Mouse (Mus musculus) neural tube, embryonic 12.5 days (tissue): ENCODE data around the gene Mboat1. TPM values are rescaled to one million over a fixed set of nuclear protein-coding genes. Genes with fewer than 3 reads are reported as not detected.

ENCODE experiments used
- ATAC-seq: fragments of 200-750 bp; cut with Nextera tagmentation; 2 replicates; pipeline ENCODE4 v1.8.0; 2017; ENCODE audit warnings: low read depth, mild to moderate bottlenecking, moderate TSS enrichment, moderate library complexity; ENCODE audit not compliant: low FRiP score
- H3K27ac ChIP-seq: fragments of 300-500 bp; sonication (generic); 2 replicates; pipeline ENCODE4 v1.5.1; 2016
- H3K27me3 ChIP-seq: fragments of 300-500 bp; sonication (generic); replicated peaks from 2 replicates; pipeline ENCODE4 v1.6.1; 2016; ENCODE audit warnings: mild to moderate bottlenecking
- H3K36me3 ChIP-seq: fragments of 300-500 bp; sonication (generic); 2 replicates; pipeline ENCODE4 v1.6.1; 2016; ENCODE audit warnings: mild to moderate bottlenecking
- H3K4me1 ChIP-seq: fragments of 300-500 bp; sonication (generic); 2 replicates; pipeline ENCODE4 v1.6.1; 2016
- H3K4me2 ChIP-seq: fragments of 300-500 bp; sonication (generic); replicated peaks from 2 replicates; pipeline ENCODE4 v1.6.1; 2016; ENCODE audit warnings: mild to moderate bottlenecking
- H3K4me3 ChIP-seq: fragments of 300-500 bp; sonication (generic); 2 replicates; pipeline ENCODE4 v1.5.1; 2016
- H3K9ac ChIP-seq: fragments of 300-500 bp; sonication (generic); 2 replicates; pipeline ENCODE4 v1.6.1; 2016; ENCODE audit warnings: mild to moderate bottlenecking
- H3K9me3 ChIP-seq: fragments of 300-500 bp; sonication (generic); 2 replicates; pipeline ENCODE4 v1.6.1; 2016; ENCODE audit warnings: mild to moderate bottlenecking
- WGBS: fragments of 180-500 bp; shearing (Covaris S2); methylation state at CpG from one replicate; pipeline ENCODE4 v1.1.7; 2016; 5-methylcytosine and 5-hydroxymethylcytosine counted together
- polyA plus RNA-seq: library from polyadenylated mRNA; unstranded; fragments of >200 nt; fragmentation: Nextera tagmentation; extraction: Ambion mirVana; gene quantifications from 2 replicates; pipeline ENCODE4 v1.2.1, GENCODE M21; 2016

The Mboat1 gene
- polyA plus RNA-seq, 1 experiment from 2014 or later = 3.4 TPM

GRCm38 (mm10) chr13:30192031-30192716 is 55.9 kb downstream of the Mboat1 start:
- no peak overlapping the region for H3K9ac ChIP-seq
- H3K27ac ChIP-seq = no peak overlapping the region
- H3K4me3 ChIP-seq = no peak overlapping the region
- H3K4me1 ChIP-seq = no peaks in the 10 kb centered on the region
- no peak overlapping the region for H3K4me2 ChIP-seq
- WGBS = 76% methylated on average over 3 of the region's 3 CpGs
- no peaks in the 10 kb centered on the region for H3K27me3 ChIP-seq
- H3K36me3 ChIP-seq = no peaks in the 10 kb centered on the region
- H3K9me3 ChIP-seq = no peaks in the 10 kb centered on the region
- ATAC-seq = no peak

- Histone ChIP-seq H3K4me2 (no peak overlapping the region), H3K4me1 (no peaks in the 10 kb centered on the region), H3K36me3 (no peaks in the 10 kb centered on the region), H3K9ac (no peak overlapping the region), H3K9me3 (no peaks in the 10 kb centered on the region), H3K27me3 (no peaks in the 10 kb centered on the region), H3K4me3 (no peak overlapping the region), H3K27ac (no peak overlapping the region)
- WGBS = 67% methylated on average over 4 of the region's 4 CpGs
- ATAC-seq = no peak
These were observed 57.1 kb downstream of the Mboat1 start for GRCm38 (mm10) chr13:30193363-30193762.

GRCm38 (mm10) chr13:30194834-30195233 is 58.5 kb downstream of the Mboat1 start:
- ATAC-seq = no peak
- no peak overlapping the region for H3K4me2 ChIP-seq
- WGBS = 90% methylated on average over 3 of the region's 3 CpGs
- no peaks in the 10 kb centered on the region for H3K9me3 ChIP-seq
- H3K4me1 ChIP-seq = no peaks in the 10 kb centered on the region
- no peak overlapping the region for H3K9ac ChIP-seq
- no peaks in the 10 kb centered on the region for H3K36me3 ChIP-seq
- H3K27me3 ChIP-seq = no peaks in the 10 kb centered on the region
- no peak overlapping the region for H3K27ac ChIP-seq
- no peak overlapping the region for H3K4me3 ChIP-seq

- Histone ChIP-seq H3K4me1 (no peaks in the 10 kb centered on the region), H3K4me3 (no peak overlapping the region), H3K27me3 (no peaks in the 10 kb centered on the region), H3K9me3 (no peaks in the 10 kb centered on the region), H3K4me2 (no peak overlapping the region), H3K36me3 (no peaks in the 10 kb centered on the region), H3K27ac (no peak overlapping the region), H3K9ac (no peak overlapping the region)
- WGBS = 81% methylated on average over 8 of the region's 8 CpGs
- no peak for ATAC-seq
These were observed 60.4 kb downstream of the Mboat1 start for GRCm38 (mm10) chr13:30196661-30197060.

GRCm38 (mm10) chr13:30198101-30198570 is 61.8 kb downstream of the Mboat1 start:
- Histone ChIP-seq H3K4me3 (no peak overlapping the region), H3K4me2 (no peak overlapping the region), H3K9ac (no peak overlapping the region), H3K4me1 (no peaks in the 10 kb centered on the region), H3K27ac (no peak overlapping the region), H3K9me3 (no peaks in the 10 kb centered on the region), H3K27me3 (no peaks in the 10 kb centered on the region), H3K36me3 (no peaks in the 10 kb centered on the region)
- ATAC-seq = no peak
- WGBS = 93% methylated on average over 9 of the region's 9 CpGs

- ATAC-seq = no peak
- Histone ChIP-seq H3K9me3 (no peaks in the 10 kb centered on the region), H3K9ac (no peak overlapping the region), H3K4me2 (no peak overlapping the region), H3K4me3 (no peak overlapping the region), H3K27me3 (no peaks in the 10 kb centered on the region), H3K4me1 (no peaks in the 10 kb centered on the region), H3K36me3 (no peaks in the 10 kb centered on the region), H3K27ac (no peak overlapping the region)
- 80% methylated on average over 4 of the region's 4 CpGs for WGBS
These were observed 63.5 kb downstream of the Mboat1 start for GRCm38 (mm10) chr13:30199821-30200220.

GRCm38 (mm10) chr13:30200737-30201136 is 64.4 kb downstream of the Mboat1 start:
- WGBS = 93% methylated on average over 2 of the region's 2 CpGs
- no peak overlapping the region for H3K27ac ChIP-seq

GRCm38 (mm10) chr13:30203018-30203417 is 66.7 kb downstream of the Mboat1 start:
- no peak overlapping the region for H3K4me3 ChIP-seq
- no peaks in the 10 kb centered on the region for H3K36me3 ChIP-seq
- no peaks in the 10 kb centered on the region for H3K27me3 ChIP-seq
- no peak overlapping the region for H3K4me2 ChIP-seq
- no peak overlapping the region for H3K9ac ChIP-seq
- no peaks in the 10 kb centered on the region for H3K4me1 ChIP-seq
- WGBS = 97% methylated on average over 2 of the region's 2 CpGs
- no peak for ATAC-seq
- no peak overlapping the region for H3K27ac ChIP-seq
- no peaks in the 10 kb centered on the region for H3K9me3 ChIP-seq

More at GRCm38 (mm10) chr13:30200737-30201136, 64.4 kb downstream of the Mboat1 start:
- ATAC-seq = no peak
- Histone ChIP-seq H3K36me3 (no peaks in the 10 kb centered on the region), H3K4me2 (no peak overlapping the region), H3K9me3 (no peaks in the 10 kb centered on the region), H3K27me3 (no peaks in the 10 kb centered on the region), H3K4me3 (no peak overlapping the region), H3K9ac (no peak overlapping the region), H3K4me1 (no peaks in the 10 kb centered on the region)

GRCm38 (mm10) chr13:30208176-30208575 is 71.9 kb downstream of the Mboat1 start:
- Histone ChIP-seq H3K27ac (no peak overlapping the region), H3K9me3 (no peaks in the 10 kb centered on the region), H3K36me3 (no peaks in the 10 kb centered on the region), H3K4me2 (no peak overlapping the region), H3K4me3 (no peak overlapping the region), H3K4me1 (no peaks in the 10 kb centered on the region), H3K9ac (no peak overlapping the region), H3K27me3 (no peaks in the 10 kb centered on the region)
- 86% methylated on average over 1 of the region's 1 CpGs for WGBS
- ATAC-seq = no peak

GRCm38 (mm10) chr13:30213276-30213675 is 77.0 kb downstream of the Mboat1 start:
- H3K4me3 ChIP-seq = no peak overlapping the region
- H3K9me3 ChIP-seq = no peaks in the 10 kb centered on the region
- no peak overlapping the region for H3K4me2 ChIP-seq
- H3K9ac ChIP-seq = no peak overlapping the region
- no peak overlapping the region for H3K27ac ChIP-seq
- H3K27me3 ChIP-seq = no peaks in the 10 kb centered on the region
- H3K36me3 ChIP-seq = no peaks in the 10 kb centered on the region
- H3K4me1 ChIP-seq = no peaks in the 10 kb centered on the region
- no peak for ATAC-seq
- WGBS = 82% methylated on average over 9 of the region's 9 CpGs

- Histone ChIP-seq H3K9ac (no peak overlapping the region), H3K27me3 (no peaks in the 10 kb centered on the region), H3K36me3 (no peaks in the 10 kb centered on the region), H3K4me1 (no peaks in the 10 kb centered on the region), H3K9me3 (no peaks in the 10 kb centered on the region), H3K4me3 (no peak overlapping the region), H3K4me2 (no peak overlapping the region), H3K27ac (no peak overlapping the region)
- no peak for ATAC-seq
- WGBS = 85% methylated on average over 12 of the region's 12 CpGs
These were observed 81.5 kb downstream of the Mboat1 start for GRCm38 (mm10) chr13:30217588-30218371.

- no peak for ATAC-seq
- no peak overlapping the region for H3K4me2 ChIP-seq
These were observed 83.3 kb downstream of the Mboat1 start for GRCm38 (mm10) chr13:30219597-30219996.

More at GRCm38 (mm10) chr13:30219597-30219996, 83.3 kb downstream of the Mboat1 start:
- no peaks in the 10 kb centered on the region for H3K36me3 ChIP-seq
- H3K4me3 ChIP-seq = no peak overlapping the region
- no peak overlapping the region for H3K27ac ChIP-seq
- no peak overlapping the region for H3K9ac ChIP-seq
- H3K4me1 ChIP-seq = no peaks in the 10 kb centered on the region
- no peaks in the 10 kb centered on the region for H3K9me3 ChIP-seq
- H3K27me3 ChIP-seq = no peaks in the 10 kb centered on the region
- WGBS = 84% methylated on average over 7 of the region's 7 CpGs
